Mouse (Mus musculus) heart, embryonic 11.5 days (tissue): ENCODE results near the gene Tmem209. TPM values are rescaled to one million over a fixed set of nuclear protein-coding genes. Genes with fewer than 3 reads are reported as not detected.

Experiments
- ATAC-seq: fragments of 200-750 bp; cut with Nextera tagmentation; replicated peaks from 2 replicates; pipeline ENCODE4 v1.8.0; 2017; ENCODE audit warnings: moderate library complexity; ENCODE audit not compliant: insufficient number of reproducible peaks, low FRiP score, low TSS enrichment
- H3K27ac ChIP-seq: fragments of 300-500 bp; sonication (generic); 2 replicates; pipeline ENCODE4 v1.5.1; 2014; ENCODE audit warnings: mild to moderate bottlenecking, low read depth, low read length
- H3K27me3 ChIP-seq: fragments of 300-500 bp; sonication (generic); 2 replicates; pipeline ENCODE4 v1.6.1; 2014; ENCODE audit warnings: mild to moderate bottlenecking, low read length, mixed read lengths; ENCODE audit not compliant: control insufficient read depth, insufficient read depth
- H3K36me3 ChIP-seq: fragments of 300-500 bp; sonication (generic); 2 replicates; pipeline ENCODE4 v1.6.1; 2014; ENCODE audit warnings: mild to moderate bottlenecking, low read length, moderate library complexity, mixed read lengths; ENCODE audit not compliant: control insufficient read depth, insufficient read depth
- H3K4me1 ChIP-seq: fragments of 300-500 bp; sonication (generic); 2 replicates; pipeline ENCODE4 v1.6.1; 2014; ENCODE audit warnings: low read length; ENCODE audit not compliant: control insufficient read depth, insufficient read depth
- H3K4me2 ChIP-seq: fragments of 300-500 bp; sonication (generic); 2 replicates; pipeline ENCODE4 v1.6.1; 2014; ENCODE audit warnings: mild to moderate bottlenecking, moderate library complexity
- H3K4me3 ChIP-seq: fragments of 300-500 bp; sonication (generic); 2 replicates; pipeline ENCODE4 v1.5.1; 2014; ENCODE audit warnings: low read depth, low read length
- H3K9ac ChIP-seq: fragments of 300-500 bp; sonication (generic); 2 replicates; pipeline ENCODE4 v1.6.1; 2014; ENCODE audit warnings: mild to moderate bottlenecking, low read depth, low read length, moderate library complexity
- H3K9me3 ChIP-seq: fragments of 300-500 bp; sonication (generic); replicated peaks from 2 replicates; pipeline ENCODE4 v1.6.1; 2016; ENCODE audit warnings: low read length; ENCODE audit not compliant: control insufficient read depth
- WGBS: fragments of 180-500 bp; shearing (Covaris S2); extraction: QIAGEN DNeasy Blood & Tissue Kit; methylation state at CpG from one replicate; pipeline ENCODE4 v1.1.7; 2014; ENCODE audit not compliant: insufficient replicate concordance; 5-methylcytosine and 5-hydroxymethylcytosine counted together
- polyA plus RNA-seq: library from polyadenylated mRNA; unstranded; fragments of >200 nt; fragmentation: Nextera tagmentation; extraction: Ambion mirVana; gene quantifications from 2 replicates; pipeline ENCODE4 v1.2.1, GENCODE M21; 2014

Tmem209 gene
- polyA plus RNA-seq, 1 experiment from 2014 or later: 29.3 TPM

DNA sequence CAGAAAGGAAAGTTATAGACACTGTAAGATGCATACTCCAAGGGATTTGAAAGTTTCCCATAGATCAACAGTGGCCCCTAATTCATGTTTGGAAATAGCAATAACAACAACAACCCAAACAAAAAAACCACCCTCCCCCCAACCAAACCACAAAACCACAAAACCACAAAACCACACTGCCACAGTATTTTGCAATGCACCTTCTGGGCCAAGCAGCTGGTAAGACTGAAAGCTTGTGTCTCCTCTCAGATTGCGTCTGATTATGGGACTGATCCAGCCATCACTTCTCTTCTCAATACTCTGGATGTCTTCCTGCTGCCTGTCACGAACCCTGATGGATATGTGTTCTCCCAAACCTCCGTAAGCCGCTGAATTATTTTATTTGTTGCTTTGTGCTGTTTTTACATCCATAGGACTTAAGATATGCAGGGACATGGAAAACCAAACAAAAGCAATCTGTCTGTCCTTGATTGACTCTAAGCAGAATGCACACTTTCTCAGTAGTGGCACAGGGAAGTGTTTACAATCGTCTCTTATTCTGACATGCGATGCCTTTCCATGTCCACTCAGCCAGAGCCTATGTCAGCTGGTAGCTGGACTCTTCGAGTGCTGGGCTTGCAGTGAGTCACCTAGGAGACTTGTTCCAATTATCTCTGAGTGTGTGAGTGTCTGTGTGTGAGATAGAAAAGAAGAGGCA is 41.1 kb upstream of the Tmem209 start:
- Histone ChIP-seq H3K4me2 (no peak overlapping the region), H3K9ac (no peak overlapping the region), H3K36me3 (no peaks in the 10 kb centered on the region), H3K27ac (no peak overlapping the region), H3K4me3 (no peak overlapping the region), H3K4me1 (peaks cover 27% of the 10 kb centered on the region), H3K9me3 (no peaks in the 10 kb centered on the region), H3K27me3 (no peaks in the 10 kb centered on the region)
- 73% methylated on average over 7 of the region's 7 CpGs for WGBS
- ATAC-seq: no peak

DNA sequence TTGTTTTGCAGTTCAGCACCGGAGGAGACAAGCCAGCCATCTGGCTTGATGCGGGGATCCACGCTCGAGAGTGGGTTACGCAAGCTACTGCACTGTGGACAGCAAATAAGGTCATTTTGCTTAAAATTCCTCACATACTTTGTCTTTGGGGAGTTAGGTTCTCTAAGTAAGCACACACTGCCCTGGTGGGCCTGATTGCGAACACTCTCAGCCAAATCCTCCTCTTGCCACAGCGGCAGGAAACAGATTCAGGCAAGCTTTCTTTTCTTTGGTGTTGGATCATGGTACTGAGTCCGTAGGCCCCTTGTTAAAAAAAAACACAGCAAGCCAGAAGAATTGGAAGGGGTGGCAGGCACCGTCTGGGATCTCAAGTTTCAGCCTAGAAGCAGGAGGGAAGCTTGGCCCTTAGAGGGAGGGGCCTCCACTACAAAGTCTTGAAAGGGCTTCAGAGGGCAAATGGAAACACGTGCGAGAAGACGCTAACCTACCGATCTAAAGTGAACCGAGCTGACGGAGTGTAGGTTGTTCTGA is 39.7 kb upstream of the Tmem209 start:
- peak overlapping the region; percentile 30 for H3K27ac ChIP-seq
- 22% methylated on average over 15 of the region's 15 CpGs for WGBS
- H3K4me3 ChIP-seq: no peak overlapping the region
- peaks cover 39% of the 10 kb centered on the region for H3K4me1 ChIP-seq
- H3K36me3 ChIP-seq: no peaks in the 10 kb centered on the region
- no peak for ATAC-seq
- H3K9ac ChIP-seq: peak overlapping the region; percentile 43
- 0 out of 2 replicates have a peak overlapping the region, but pooled peaks have one; percentile 22 for H3K4me2 ChIP-seq
- H3K9me3 ChIP-seq: no peaks in the 10 kb centered on the region
- H3K27me3 ChIP-seq: no peaks in the 10 kb centered on the region

GRCm38 (mm10) chr6:30547656-30548306 is 38.2 kb upstream of the Tmem209 start:
- peak overlapping the region; percentile 62 for H3K4me2 ChIP-seq
- no peak for ATAC-seq
- peaks cover 53% of the 10 kb centered on the region for H3K4me1 ChIP-seq
- H3K9me3 ChIP-seq: no peaks in the 10 kb centered on the region
- H3K27me3 ChIP-seq: no peaks in the 10 kb centered on the region
- no peak overlapping the region for H3K4me3 ChIP-seq
- H3K27ac ChIP-seq: peak overlapping the region; percentile 62
- H3K36me3 ChIP-seq: no peaks in the 10 kb centered on the region
- H3K9ac ChIP-seq: no peak overlapping the region
- WGBS: 29% methylated on average over 9 of the region's 9 CpGs

GRCm38 (mm10) chr6:30547274-30547645 is 37.7 kb upstream of the Tmem209 start:
- WGBS: under 1% methylated on average over 17 of the region's 17 CpGs
- Histone ChIP-seq H3K9me3 (no peaks in the 10 kb centered on the region), H3K27ac (peak overlapping the region; percentile 92), H3K36me3 (no peaks in the 10 kb centered on the region), H3K9ac (peak overlapping the region; percentile 67), H3K4me3 (peak overlapping the region; percentile 15; the same call in 1 of the 2 replicates), H3K4me1 (peaks cover 59% of the 10 kb centered on the region), H3K27me3 (no peaks in the 10 kb centered on the region), H3K4me2 (peak overlapping the region; percentile 62)
- ATAC-seq: no peak

DNA sequence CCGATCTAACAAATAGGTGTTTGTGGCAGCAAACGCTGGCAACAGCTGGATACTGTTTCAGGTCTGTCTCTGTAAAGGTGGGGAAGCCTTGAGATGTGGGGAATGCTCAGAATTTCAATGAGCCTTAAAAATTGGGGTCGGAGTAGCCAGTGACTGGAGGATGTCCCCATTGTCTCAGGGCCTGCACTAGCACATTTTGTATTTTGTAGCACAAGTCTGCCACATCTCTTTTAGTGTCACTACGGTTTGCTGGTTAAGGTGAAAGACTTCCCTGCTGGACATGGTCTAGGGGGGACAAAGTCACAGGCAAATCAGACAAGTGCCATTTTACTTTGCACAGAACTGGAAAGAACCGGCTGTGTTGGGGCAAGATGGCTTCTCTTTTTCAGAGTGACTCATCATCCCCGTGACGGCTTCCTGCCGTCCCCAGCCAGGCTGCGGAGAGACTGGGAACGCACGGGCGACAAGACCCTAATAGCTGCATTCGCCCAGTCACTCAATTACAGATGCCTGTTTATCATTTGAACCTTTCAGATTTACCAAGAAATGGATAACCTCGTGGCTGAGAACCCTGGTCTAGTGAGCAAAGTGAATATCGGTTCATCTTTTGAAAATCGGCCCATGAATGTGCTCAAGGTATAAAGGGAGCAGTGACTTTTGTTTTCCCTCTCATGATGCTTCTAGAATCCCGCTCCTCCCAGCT is 37.1 kb upstream of the Tmem209 start:
- WGBS: 13% methylated on average over 17 of the region's 17 CpGs
- peak overlapping the region; percentile 15; the same call in 1 of the 2 replicates for H3K4me3 ChIP-seq
- no peaks in the 10 kb centered on the region for H3K36me3 ChIP-seq
- H3K27me3 ChIP-seq: no peaks in the 10 kb centered on the region
- no peaks in the 10 kb centered on the region for H3K9me3 ChIP-seq
- H3K27ac ChIP-seq: peak overlapping the region; percentile 92
- H3K4me1 ChIP-seq: peaks cover 60% of the 10 kb centered on the region
- ATAC-seq: no peak
- H3K4me2 ChIP-seq: peak overlapping the region; percentile 62
- H3K9ac ChIP-seq: peak overlapping the region; percentile 67

GRCm38 (mm10) chr6:30545689-30546088 is 36.1 kb upstream of the Tmem209 start:
- 0 out of 2 replicates have a peak, but pooled peaks have one; percentile 35 for ATAC-seq
- no peaks in the 10 kb centered on the region for H3K36me3 ChIP-seq
- H3K4me1 ChIP-seq: peaks cover 60% of the 10 kb centered on the region
- 32% methylated on average over 7 of the region's 7 CpGs for WGBS
- H3K9me3 ChIP-seq: no peaks in the 10 kb centered on the region
- H3K9ac ChIP-seq: peak overlapping the region; percentile 23
- no peaks in the 10 kb centered on the region for H3K27me3 ChIP-seq
- peak overlapping the region; percentile 18; the same call in 1 of the 2 replicates for H3K4me2 ChIP-seq
- no peak overlapping the region for H3K4me3 ChIP-seq
- peak overlapping the region; percentile 92 for H3K27ac ChIP-seq

DNA sequence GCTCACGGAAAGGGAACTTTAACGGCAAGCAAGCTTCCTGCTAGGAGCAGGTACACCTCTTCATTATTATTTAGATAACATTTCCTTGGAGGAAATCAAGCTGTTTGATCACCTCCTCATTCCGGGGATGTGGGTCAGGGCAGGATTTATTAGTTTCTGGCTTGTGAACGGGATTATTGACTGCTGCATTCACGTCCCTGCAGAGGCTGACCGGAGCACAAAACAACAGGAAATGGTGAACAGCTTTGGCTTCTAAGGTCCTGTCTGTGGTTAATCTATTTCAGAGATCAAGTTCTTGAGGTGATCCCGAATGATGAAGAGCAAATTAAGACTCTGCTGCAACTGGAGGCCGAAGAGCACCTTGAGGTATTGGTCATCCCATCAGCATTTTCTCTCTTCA is 34.3 kb upstream of the Tmem209 start:
- no peak for ATAC-seq
- Histone ChIP-seq H3K36me3 (no peaks in the 10 kb centered on the region), H3K4me2 (no peak overlapping the region), H3K27me3 (no peaks in the 10 kb centered on the region), H3K9ac (no peak overlapping the region), H3K27ac (0 out of 2 replicates have a peak overlapping the region, but pooled peaks have one; percentile 17), H3K4me3 (no peak overlapping the region), H3K9me3 (no peaks in the 10 kb centered on the region), H3K4me1 (peaks cover 56% of the 10 kb centered on the region)
- 39% methylated on average over 8 of the region's 8 CpGs for WGBS

DNA sequence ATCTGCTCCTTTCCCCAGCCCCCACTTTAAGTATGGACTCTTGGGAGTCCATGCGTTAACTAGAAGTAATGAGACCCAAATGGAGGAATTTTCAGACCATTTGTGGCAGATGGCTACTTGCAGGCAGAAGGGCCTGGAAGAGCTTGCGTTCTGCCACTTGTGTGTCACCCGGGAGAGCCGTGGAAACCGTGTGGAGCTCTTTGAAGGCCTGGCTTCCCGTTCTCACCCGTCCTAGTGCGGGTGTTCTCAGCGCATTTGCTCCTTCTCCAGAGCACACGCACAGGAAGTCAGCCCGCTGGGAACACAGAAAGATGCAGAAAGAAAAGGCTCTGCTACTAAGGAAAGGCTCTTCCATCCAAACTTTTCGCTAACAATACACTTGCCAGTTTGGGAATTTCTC is 33.5 kb upstream of the Tmem209 start:
- Histone ChIP-seq H3K27ac (peak overlapping the region; percentile 79), H3K4me3 (no peak overlapping the region), H3K9me3 (no peaks in the 10 kb centered on the region), H3K27me3 (no peaks in the 10 kb centered on the region), H3K4me2 (no peak overlapping the region), H3K4me1 (peaks cover 55% of the 10 kb centered on the region), H3K36me3 (no peaks in the 10 kb centered on the region), H3K9ac (no peak overlapping the region)
- 23% methylated on average over 12 of the region's 12 CpGs for WGBS
- no peak for ATAC-seq
